Mouse (Mus musculus) MEL (cell line): ENCODE results near the gene Kirrel2. TPM values are rescaled to one million over a fixed set of nuclear protein-coding genes. Genes with fewer than 3 reads are reported as not detected.

Source experiments
- DNase-seq: peaks from one replicate; pipeline ENCODE4 v3.0.0; 2011; ENCODE audit warnings: low read depth, low spot score
- H3K27ac ChIP-seq: 2 replicates; pipeline ENCODE4 v1.5.1; 2012; ENCODE audit warnings: low read depth, mild to moderate bottlenecking, control low read depth, low read length, moderate library complexity; ENCODE audit not compliant: control insufficient read depth
- H3K27me3 ChIP-seq, 2 experiments: fragments of 150-350 bp in 1 of 2; sonication (generic) in 1 of 2; 2 replicates each; pipeline ENCODE4 v1.6.1; 2012; ENCODE audit warnings: low read length in 2 of 2, mild to moderate bottlenecking in 2 of 2, improper control_type of control experiment in 1 of 2, moderate library complexity in 1 of 2; ENCODE audit not compliant: insufficient read depth in 2 of 2, control insufficient read depth in 1 of 2
- H3K36me3 ChIP-seq, 2 experiments: 2 replicates each; pipeline ENCODE4 v1.6.1; 2012 to 2014; ENCODE audit warnings: low read length in 2 of 2, improper control_type of control experiment in 1 of 2, inconsistent platforms in 1 of 2, mild to moderate bottlenecking in 1 of 2; ENCODE audit not compliant: insufficient read depth in 2 of 2, control insufficient read depth in 1 of 2
- H3K4me1 ChIP-seq, 2 experiments: fragments of 150-350 bp in 1 of 2; sonication (generic) in 1 of 2; 2 replicates each; pipeline ENCODE4 v1.6.1; 2012; ENCODE audit warnings: low read length in 2 of 2, improper control_type of control experiment in 1 of 2, mild to moderate bottlenecking in 1 of 2; ENCODE audit not compliant: insufficient read depth in 2 of 2, control insufficient read depth in 1 of 2
- H3K4me3 ChIP-seq, 2 experiments: fragments of 150-350 bp in 1 of 2; sonication (generic) in 1 of 2; 2 replicates each; pipeline ENCODE4 v1.5.1; 2012; ENCODE audit warnings: low read depth in 2 of 2, low read length in 2 of 2, mild to moderate bottlenecking in 2 of 2, moderate library complexity in 2 of 2, control low read depth in 1 of 2, improper control_type of control experiment in 1 of 2; ENCODE audit not compliant: control insufficient read depth in 1 of 2, insufficient read depth in 1 of 2
- H3K79me2 ChIP-seq: 2 replicates; pipeline ENCODE4 v1.6.1; 2012; ENCODE audit warnings: mild to moderate bottlenecking, low read length, moderate library complexity; ENCODE audit not compliant: control insufficient read depth, poor library complexity, insufficient read depth
- H3K9ac ChIP-seq: 2 replicates; pipeline ENCODE4 v1.6.1; 2012; ENCODE audit warnings: low read depth, mild to moderate bottlenecking, control low read depth, low read length, moderate library complexity; ENCODE audit not compliant: control insufficient read depth, poor library complexity, severe bottlenecking
- H3K9me3 ChIP-seq: fragments of 150-350 bp; sonication (generic); replicated peaks from 2 replicates; pipeline ENCODE4 v1.6.1; 2012; ENCODE audit warnings: mild to moderate bottlenecking, low read length, improper control_type of control experiment, moderate library complexity; ENCODE audit not compliant: insufficient read depth
- CHD1 ChIP-seq: IDR thresholded peaks from 2 replicates; pipeline ENCODE4 v1.6.1; 2012; ENCODE audit warnings: low read depth, mild to moderate bottlenecking, inconsistent platforms, low read length, improper control_type of control experiment
- CTCF ChIP-seq, 3 experiments: IDR thresholded peaks in 2 of 3; conservative IDR thresholded peaks in 1 of 3; 2 replicates each; pipeline ENCODE4 v1.5.1; 2011 to 2012; ENCODE audit warnings: low read length in 3 of 3, low read depth in 2 of 3, mild to moderate bottlenecking in 2 of 3, improper control_type of control experiment in 1 of 3, inconsistent platforms in 1 of 3, mixed read lengths in 1 of 3, moderate library complexity in 1 of 3; ENCODE audit not compliant: control insufficient read depth in 1 of 3, insufficient read depth in 1 of 3, poor library complexity in 1 of 3, severe bottlenecking in 1 of 3
- ELF1 ChIP-seq: IDR thresholded peaks from 2 replicates; pipeline ENCODE4 v1.6.1; 2014; ENCODE audit warnings: low read depth, mild to moderate bottlenecking, inconsistent platforms, low read length, improper control_type of control experiment, moderate library complexity
- GABPA ChIP-seq: IDR thresholded peaks from 2 replicates; pipeline ENCODE4 v1.6.1; 2012; ENCODE audit warnings: low read depth, mild to moderate bottlenecking, inconsistent platforms, low read length, improper control_type of control experiment, moderate library complexity
- GATA1 ChIP-seq: IDR thresholded peaks from 2 replicates; pipeline ENCODE4 v1.6.1; 2011; ENCODE audit warnings: low read depth, low read length, improper control_type of control experiment
- HCFC1 ChIP-seq: IDR thresholded peaks from 2 replicates; pipeline ENCODE4 v1.6.1; 2012; ENCODE audit warnings: low read depth, mild to moderate bottlenecking, inconsistent platforms, low read length, improper control_type of control experiment, moderate library complexity
- KAT2A ChIP-seq: conservative IDR thresholded peaks from 2 replicates; pipeline ENCODE4 v1.6.1; 2012; ENCODE audit warnings: low read depth, low read length, improper control_type of control experiment, inconsistent platforms
- MAFK ChIP-seq: IDR thresholded peaks from 2 replicates; pipeline ENCODE4 v1.6.1; 2011; ENCODE audit warnings: low read depth, mild to moderate bottlenecking, low read length, improper control_type of control experiment, borderline replicate concordance
- MAX ChIP-seq: IDR thresholded peaks from 2 replicates; pipeline ENCODE4 v1.6.1; 2011; ENCODE audit warnings: low read length, improper control_type of control experiment
- MAZ ChIP-seq: IDR thresholded peaks from 2 replicates; pipeline ENCODE4 v1.6.1; 2012; ENCODE audit warnings: low read depth, mild to moderate bottlenecking, inconsistent platforms, low read length, improper control_type of control experiment
- NRF1 ChIP-seq: IDR thresholded peaks from 2 replicates; pipeline ENCODE4 v1.6.1; 2014; ENCODE audit warnings: low read depth, mild to moderate bottlenecking, inconsistent platforms, low read length, improper control_type of control experiment, moderate library complexity; ENCODE audit not compliant: poor library complexity, insufficient read depth, severe bottlenecking
- RAD21 ChIP-seq: IDR thresholded peaks from 2 replicates; pipeline ENCODE4 v1.6.1; 2011; ENCODE audit warnings: mild to moderate bottlenecking, low read depth, low read length, improper control_type of control experiment
- SMC3 ChIP-seq: IDR thresholded peaks from 2 replicates; pipeline ENCODE4 v1.6.1; 2011; ENCODE audit warnings: low read depth, low read length, improper control_type of control experiment
- TCF12 ChIP-seq: IDR thresholded peaks from 2 replicates; pipeline ENCODE4 v1.6.1; 2014; ENCODE audit warnings: low read depth, mild to moderate bottlenecking, inconsistent platforms, low read length, improper control_type of control experiment, moderate library complexity
- UBTF ChIP-seq: IDR thresholded peaks from 2 replicates; pipeline ENCODE4 v1.6.1; 2012; ENCODE audit warnings: low read depth, mild to moderate bottlenecking, inconsistent platforms, low read length, improper control_type of control experiment, moderate library complexity, borderline replicate concordance; ENCODE audit not compliant: insufficient read depth
- USF2 ChIP-seq, 2 experiments: IDR thresholded peaks; 2 replicates each; pipeline ENCODE4 v1.6.1; 2011 to 2012; ENCODE audit warnings: improper control_type of control experiment in 2 of 2, low read length in 2 of 2, borderline replicate concordance in 1 of 2, inconsistent platforms in 1 of 2, low read depth in 1 of 2, mild to moderate bottlenecking in 1 of 2; ENCODE audit not compliant: insufficient read depth in 1 of 2
- ZC3H11A ChIP-seq: IDR thresholded peaks from 2 replicates; pipeline ENCODE4 v1.6.1; 2012; ENCODE audit warnings: low read depth, mild to moderate bottlenecking, inconsistent platforms, low read length, improper control_type of control experiment
- ZMIZ1 ChIP-seq: IDR thresholded peaks from 2 replicates; pipeline ENCODE4 v1.6.1; 2012; ENCODE audit warnings: low read depth, mild to moderate bottlenecking, inconsistent platforms, low read length, improper control_type of control experiment, moderate library complexity
- ZNF384 ChIP-seq: IDR thresholded peaks from 2 replicates; pipeline ENCODE4 v1.6.1; 2012; ENCODE audit warnings: low read depth, mild to moderate bottlenecking, inconsistent platforms, low read length, improper control_type of control experiment
- polyA plus RNA-seq, 2 experiments: library from polyadenylated mRNA; stranded (reverse) in 1 of 2; unstranded in 1 of 2; fragments of >175 nt in 1 of 2; fragments of >200 nt in 1 of 2; gene quantifications; 2 replicates each; pipeline versions ENCODE4 v1.2.1 to v1.2.4; 2012; ENCODE audit warnings: low replicate concordance in 2 of 2, low read depth in 1 of 2; ENCODE audit not compliant: insufficient read length in 2 of 2, insufficient read depth in 1 of 2, missing spikeins in 1 of 2
- total RNA-seq: library from RNA; depleted of rRNA; stranded (reverse); fragments of 300-350 nt; gene quantifications from 2 replicates; pipeline ENCODE4 v1.2.3, GENCODE M21; 2012

The Kirrel2 gene
- total and polyA plus RNA-seq, 3 experiments = not detected

GRCm38 (mm10) chr7:30440697-30441096, 16.8 kb downstream of the Kirrel2 start:
- Histone ChIP-seq H3K27me3 (no peaks in the 10 kb centered on the region), H3K79me2 (no peaks in the 10 kb centered on the region; the same call in 1 of the 2 replicates), H3K4me3 (no peak overlapping the region), H3K27ac (no peak overlapping the region), H3K36me3 (no peaks in the 10 kb centered on the region; a peak in 1 of 4 replicates), H3K9ac (no peak overlapping the region), H3K4me1 (peaks cover 0 to 8% of the 10 kb centered on the region in 2 experiments; a peak in 1 of 4 replicates), H3K9me3 (no peaks in the 10 kb centered on the region)
- TF ChIP-seq CHD1 = no peak
- TF ChIP-seq CTCF (IDR thresholded peaks at IDR 0.05 in 2 of 3, conservative IDR thresholded peaks at IDR 0.05 in 1 of 3; ENCODE audit: control insufficient read depth in 1 of 3, insufficient read depth in 1 of 3, low read depth in 2 of 3, low read length in 3 of 3, poor library complexity in 1 of 3, severe bottlenecking in 1 of 3) = peak; percentile 63 to 89 (median 74)
- no peak for TF ChIP-seq ELF1
- TF ChIP-seq RAD21 = peak; percentile 52
- 0 out of 2 replicates have a peak, but pooled peaks have one; percentile 30 for TF ChIP-seq ZC3H11A
- TF ChIP-seq SMC3 = peak; percentile 52
- TF ChIP-seq MAFK = peak; percentile 75; the same call in 1 of the 2 replicates
- TF ChIP-seq TCF12 = no peak
- TF ChIP-seq MAZ = no peak
- DNase-seq = peak; percentile 50

- TF ChIP-seq UBTF (no peak), ELF1 (no peak), GATA1 (no peak), SMC3 (no peak), HCFC1 (no peak), KAT2A (no peak), ZNF384 (no peak)
- Histone ChIP-seq H3K9me3 (no peaks in the 10 kb centered on the region), H3K4me3 (no peak overlapping the region), H3K79me2 (no peaks in the 10 kb centered on the region), H3K27me3 (no peaks in the 10 kb centered on the region), H3K27ac (no peak overlapping the region), H3K36me3 (no peaks in the 10 kb centered on the region), H3K4me1 (peaks cover 0 to 5% of the 10 kb centered on the region in 2 experiments; a peak in 1 of 4 replicates), H3K9ac (no peak overlapping the region)
- no peak for DNase-seq
Measured at GRCm38 (mm10) chr7:30439734-30440133, 17.8 kb downstream of the Kirrel2 start.

- no peak overlapping the region for H3K4me3 ChIP-seq
- no peaks in the 10 kb centered on the region for H3K27me3 ChIP-seq
- no peak overlapping the region for H3K27ac ChIP-seq
- TF ChIP-seq SMC3 = no peak
- no peak for TF ChIP-seq GABPA
- TF ChIP-seq GATA1 = no peak
- no peak for TF ChIP-seq USF2 (IDR thresholded peaks at IDR 0.05; ENCODE audit: borderline replicate concordance in 1 of 2, insufficient read depth in 1 of 2, low read depth in 1 of 2, low read length in 2 of 2)
- no peak for TF ChIP-seq KAT2A
- no peak for TF ChIP-seq NRF1
- TF ChIP-seq ZMIZ1 = no peak
- no peak for TF ChIP-seq ZNF384
- TF ChIP-seq ZC3H11A = no peak
- TF ChIP-seq MAX = no peak
- H3K79me2 ChIP-seq = no peaks in the 10 kb centered on the region
- H3K9ac ChIP-seq = no peak overlapping the region
- no peak for DNase-seq
- H3K36me3 ChIP-seq = no peaks in the 10 kb centered on the region
- H3K4me1 ChIP-seq = no peaks in the 10 kb centered on the region
- H3K9me3 ChIP-seq = no peaks in the 10 kb centered on the region
Measured at GRCm38 (mm10) chr7:30436879-30437278, 20.6 kb downstream of the Kirrel2 start.
